Mouse (Mus musculus): ENCODE data around the gene Ssx9. TPM values are rescaled to one million over a fixed set of nuclear protein-coding genes. Genes with fewer than 3 reads are reported as not detected.
"Not testable (repeated sequence)": the region's sequence is repeated elsewhere in the genome, so short reads cannot be mapped to it uniquely, and the experiment has no call there.

The Ssx9 gene
- not detected in 2 replicates for total RNA-seq (2021)
- long read RNA-seq: 0 reads

GRCm38 (mm10) chrX:8748132-8748531, at the start of gene Ssx9:
Gene Ssx9 (plus strand): TSS chrX:8748432.
- not testable (repeated sequence) for DNase-seq

- DNase-seq: peak; percentile 1
Measured at GRCm38 (mm10) chrX:8732907-8733306, 15.3 kb upstream of the Ssx9 start.

DNA sequence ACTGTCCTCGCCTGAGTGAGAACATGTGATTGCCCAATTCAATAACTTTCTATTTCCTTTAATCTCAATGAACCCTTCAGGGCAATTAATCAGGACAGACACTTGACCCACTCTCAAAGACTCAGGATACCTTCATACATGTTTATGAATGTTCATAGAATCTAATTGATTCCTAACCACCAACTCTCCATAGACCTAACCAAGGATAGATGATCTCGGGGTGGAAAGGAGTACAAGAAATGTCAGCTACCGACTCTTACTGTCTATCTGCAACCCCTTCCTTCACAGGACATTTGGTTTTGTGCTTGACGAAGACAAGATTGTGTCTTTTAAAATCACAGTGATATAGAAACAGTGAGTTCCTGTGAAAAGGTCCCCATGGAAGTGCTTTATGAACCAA, 55.2 kb downstream of the Ssx9 start, which contains the start of gene Ssxb5:
Gene Ssxb5, plus strand, starts transcription at position 301 of the 400 bp plus-strand sequence.
- not testable (repeated sequence) for DNase-seq

Other genes with a start within 250 kb of the Ssx9 start
- gene Gm14459, start 223.5 kb upstream of the Ssx9 start, total RNA-seq (2021): not detected in 2 replicates
- gene Ssxb6, start 200.2 kb upstream of the Ssx9 start, total RNA-seq (2021): not detected in 2 replicates
- gene Ssxb3, start 156.6 kb upstream of the Ssx9 start, total RNA-seq (2021): not detected in 2 replicates
- gene Ssxb8, start 57.6 kb upstream of the Ssx9 start, total RNA-seq (2021): not detected in 2 replicates
- gene Ssxb5, start 55.3 kb downstream of the Ssx9 start, total RNA-seq (2021): not detected in 2 replicates
- not detected in 2 replicates for gene Gm6592, start 95.6 kb downstream of the Ssx9 start, total RNA-seq (2021)
- gene Gm5751, start 125.8 kb downstream of the Ssx9 start, total RNA-seq (2021): not detected in 2 replicates
- 9.9 and 10.9 TPM in 2 replicates for gene B630019K06Rik, start 143.9 kb downstream of the Ssx9 start, total RNA-seq (2021)
- not detected in 2 replicates for gene Fthl17b, start 214.5 kb downstream of the Ssx9 start, total RNA-seq (2021)
- not detected in 2 replicates for gene Fthl17c, start 228.1 kb downstream of the Ssx9 start, total RNA-seq (2021)
- gene Fthl17d, start 238.3 kb downstream of the Ssx9 start, total RNA-seq (2021): not detected in 2 replicates